In genomic region chr6:94354451-94355095, GRCm38 (mm10) we compare ENCODE assay signal across 18 mouse cellular contexts.
A peak's percentile ranks its signal among the peaks of the same experiment; 100 is the strongest.
DNase-seq lines count a peak whose midpoint lies in the region; ATAC-seq and TF ChIP-seq lines count a peak whose summit lies in the region.
"Had no signal": no experiment of that assay in that cellular context is flagged by ENCODE, and none has a peak within 500 bp of the region (broad histone marks: within the 10 kb centered on the region; RNA-seq: fewer than 3 reads in every experiment).

No protein-coding gene starts in this region.

- H3K27me3 ChIP-seq in lung, postnatal 0 days (replicated peaks; ENCODE audit: insufficient read depth, low read length): no peaks in the 10 kb centered on the region
- no peaks in the 10 kb centered on the region for H3K27me3 ChIP-seq in kidney, adult 2 months (replicated peaks; ENCODE audit: control insufficient read depth, insufficient read depth, low read length)
- H3K27me3 ChIP-seq: heart, embryonic 12.5 days; midbrain, embryonic 13.5 days; stomach, embryonic 15.5 days had no signal

- H3K9me3 ChIP-seq in lung, postnatal 0 days (ENCODE audit: low read length): no peaks in the 10 kb centered on the region
- H3K9me3 ChIP-seq: forebrain, embryonic 10.5 days; heart, embryonic 12.5 days; midbrain, embryonic 13.5 days; stomach, embryonic 15.5 days had no signal

- H3K27ac ChIP-seq in lung, postnatal 0 days (ENCODE audit: low read length): no peak overlapping the region
- no peak overlapping the region for H3K27ac ChIP-seq in kidney, adult 2 months (ENCODE audit: insufficient read depth, low read depth, low read length)
- no peak overlapping the region for H3K27ac ChIP-seq in layer of hippocampus, adult 2 months
- H3K27ac ChIP-seq: forebrain, embryonic 10.5 days; midbrain, embryonic 13.5 days; stomach, embryonic 15.5 days had no signal

- no peak overlapping the region for H3K9ac ChIP-seq in lung, postnatal 0 days (replicated peaks; ENCODE audit: low read depth)
- H3K9ac ChIP-seq: heart, embryonic 12.5 days; midbrain, embryonic 13.5 days; stomach, embryonic 15.5 days had no signal

- H3K4me1 ChIP-seq in lung, postnatal 0 days (ENCODE audit: insufficient read depth, low read depth, low read length): no peaks in the 10 kb centered on the region; the same call in 1 of the 2 replicates
- H3K4me1 ChIP-seq in lung, adult 2 months (ENCODE audit: control insufficient read depth, insufficient read depth, low read length): no peaks in the 10 kb centered on the region
- no peaks in the 10 kb centered on the region; the same call in 1 of the 2 replicates for H3K4me1 ChIP-seq in kidney, adult 2 months (ENCODE audit: control insufficient read depth, insufficient read depth, low read length)
- H3K4me1 ChIP-seq: midbrain, embryonic 13.5 days; stomach, embryonic 15.5 days had no signal

- no peak for TF ChIP-seq CTCF in lung, postnatal 0 days (IDR thresholded peaks at IDR 0.05)
- no peak for TF ChIP-seq CTCF in lung, adult 2 months (IDR thresholded peaks at IDR 0.05; ENCODE audit: insufficient read depth, low read length)
- TF ChIP-seq CTCF in kidney, adult 2 months (conservative IDR thresholded peaks at IDR 0.05; ENCODE audit: insufficient read depth, insufficient read length, low read depth, low read length): no peak
- TF ChIP-seq CTCF in layer of hippocampus, adult 2 months (conservative IDR thresholded peaks at IDR 0.05): no peak

- TF ChIP-seq EP300 in lung, postnatal 0 days (IDR thresholded peaks at IDR 0.05): no peak

- peak; percentile 30 for DNase-seq in lung, postnatal 0 days (ENCODE audit: low spot score)
- no peak for DNase-seq in lung, adult 2 months
- peak; percentile 65 for DNase-seq in kidney, adult 2 months
- peak; percentile 6 to 24 for DNase-seq in kidney, postnatal 36 days
- DNase-seq in layer of hippocampus, adult 2 months (ENCODE audit: low spot score in 2 of 2): no peak
- DNase-seq in adrenal gland, postnatal 36 days: no peak
- DNase-seq in adrenal gland, adult (ENCODE audit: inconsistent age in 2 of 2, low spot score in 1 of 2): no peak
- DNase-seq in urinary bladder, postnatal 25 days (ENCODE audit: low spot score): no peak
- DNase-seq: adrenal gland, adult 2 months; B cell, adult 2 months; cerebellum, adult 11-12 months; gastrocnemius, postnatal 36 days; heart, postnatal 4 days; thymus, postnatal 25 days had no signal

- no peak for TF ChIP-seq POLR2A in lung, adult 2 months (IDR thresholded peaks at IDR 0.05; ENCODE audit: borderline replicate concordance, extremely low read depth, low read depth, low read length)
- TF ChIP-seq POLR2A in kidney, adult 2 months (IDR thresholded peaks at IDR 0.05; ENCODE audit: low read depth, low read length): no peak

- H3K36me3 ChIP-seq in lung, postnatal 0 days (ENCODE audit: insufficient read depth, low read length): no peaks in the 10 kb centered on the region
- H3K36me3 ChIP-seq in kidney, adult 2 months (ENCODE audit: control insufficient read depth, insufficient read depth, low read length): no peaks in the 10 kb centered on the region
- H3K36me3 ChIP-seq: forebrain, embryonic 10.5 days; heart, embryonic 12.5 days; midbrain, embryonic 13.5 days; stomach, embryonic 15.5 days had no signal

- peak; percentile 37 for ATAC-seq in lung, postnatal 0 days
- ATAC-seq: midbrain, embryonic 13.5 days had no signal

- H3K4me2 ChIP-seq in lung, postnatal 0 days (replicated peaks; ENCODE audit: low read depth, low read length): 0 out of 2 replicates have a peak overlapping the region, but pooled peaks have one; percentile 14
- H3K4me2 ChIP-seq: heart, embryonic 12.5 days; midbrain, embryonic 13.5 days; stomach, embryonic 15.5 days had no signal

- H3K4me3 ChIP-seq in lung, postnatal 0 days (ENCODE audit: low read depth, low read length): no peak overlapping the region
- H3K4me3 ChIP-seq in lung, adult 2 months (replicated peaks; ENCODE audit: extremely low read depth, low read depth, low read length): no peak overlapping the region
- no peak overlapping the region for H3K4me3 ChIP-seq in kidney, adult 2 months (ENCODE audit: insufficient read depth, low read depth, low read length)
- H3K4me3 ChIP-seq in layer of hippocampus, adult 2 months: no peak overlapping the region
- H3K4me3 ChIP-seq: forebrain, embryonic 10.5 days; heart, embryonic 12.5 days; midbrain, embryonic 13.5 days; stomach, embryonic 15.5 days had no signal

- WGBS in lung, postnatal 0 days: 31% methylated on average over 8 of the region's 8 CpGs
- WGBS in lung, adult 2 months: 31% methylated on average over 8 of the region's 8 CpGs
- WGBS in kidney, adult 2 months: 30% methylated on average over 8 of the region's 8 CpGs

Comparison
In these comparisons a context has a peak if more than half of its experiments do, and no peak if none do; other contexts are left out.
1. DNase-seq: peak in lung, postnatal 0 days (single experiment), kidney, adult 2 months (single experiment) and kidney, postnatal 36 days (2 of 2); none in lung, adult 2 months (single experiment), layer of hippocampus, adult 2 months (0 of 2), adrenal gland, postnatal 36 days (0 of 2), adrenal gland, adult (0 of 2) and urinary bladder, postnatal 25 days (single experiment).